Mouse (Mus musculus) kidney, adult 10 weeks (tissue): ENCODE measurements around the gene Crygs. TPM values are rescaled to one million over a fixed set of nuclear protein-coding genes. Genes with fewer than 3 reads are reported as not detected.

Experiments
- polyA plus RNA-seq: library from polyadenylated mRNA; stranded (reverse); fragments of 350-450 nt; fragmentation: Illumina TruSeq; extraction: RNeasy Lipid Tissue Mini Kit (QIAGEN cat#74804); gene quantifications from one replicate; pipeline ENCODE4 v1.2.3, GENCODE M21; 2014; ENCODE audit warnings: low read depth, low replicate concordance

The Crygs gene
- not detected for polyA plus RNA-seq

DNA sequence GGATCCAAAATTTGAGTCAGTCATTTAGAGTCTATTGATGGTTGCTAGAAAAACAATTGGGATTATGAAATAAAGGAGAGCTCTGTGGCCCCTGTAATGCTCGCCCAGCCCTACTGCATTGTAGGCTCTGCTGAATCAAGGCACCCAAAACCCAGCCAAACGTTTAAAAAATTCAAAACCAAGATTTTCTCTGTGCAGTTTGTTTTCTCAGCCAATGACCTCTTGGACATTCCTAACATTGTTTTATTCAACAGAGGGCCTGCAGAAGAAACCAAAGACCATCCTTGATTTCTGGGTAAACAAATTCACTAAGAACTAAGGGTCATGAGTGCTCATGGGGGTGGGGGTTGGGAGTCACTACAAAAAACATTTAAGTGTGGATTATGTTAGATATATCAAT is at the start of gene Crygs:
Gene Crygs, minus strand, starts transcription at position 101 of the 400 bp plus-strand sequence.

DNA sequence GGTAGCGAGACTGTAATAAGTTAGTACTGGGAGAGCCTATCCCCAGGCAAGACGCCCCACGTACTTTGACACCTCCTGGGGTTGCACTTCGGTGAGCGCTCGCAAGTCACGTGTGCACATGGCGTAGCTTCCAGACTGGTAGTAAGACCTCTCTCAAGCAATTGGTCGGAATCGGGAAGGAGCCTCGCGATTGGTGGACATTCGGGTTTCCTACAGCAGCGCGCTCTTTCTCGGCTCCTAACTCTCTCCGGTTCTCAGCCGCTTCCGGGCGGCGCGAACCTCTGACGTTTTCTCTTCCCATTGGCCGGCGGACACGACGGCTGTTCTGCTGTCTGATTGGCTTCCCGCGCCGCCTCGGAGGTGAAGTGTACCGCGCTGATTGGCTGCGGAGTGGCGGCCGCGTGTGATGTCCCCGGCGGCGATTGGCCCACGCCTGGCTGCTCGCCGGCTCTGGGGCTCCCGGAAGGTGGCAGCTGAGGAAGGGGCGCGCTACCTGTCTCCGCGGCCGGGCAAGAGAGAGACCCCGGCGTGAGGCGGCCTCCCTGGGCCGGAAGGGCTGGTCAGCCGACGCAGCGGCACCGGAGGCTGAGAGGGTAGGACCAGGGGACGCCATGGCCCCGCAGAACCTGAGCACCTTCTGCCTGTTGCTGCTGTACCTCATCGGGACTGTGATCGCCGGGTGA is 46.2 kb upstream of the Crygs start, which contains the start of the genes Tbccd1 and Dnajb11:
Gene Tbccd1, minus strand, starts transcription at position 239 of the 683 bp plus-strand sequence.
Gene Dnajb11, plus strand, starts transcription at position 415 of the 683 bp plus-strand sequence.

Other genes starting within 250 kb of the Crygs start
- gene Dgkg, start 154.4 kb downstream of the Crygs start, polyA plus RNA-seq = 1.2 TPM
- 16.9 TPM for gene Tbccd1, start 46.1 kb upstream of the Crygs start, polyA plus RNA-seq
- gene Dnajb11, start 46.3 kb upstream of the Crygs start, polyA plus RNA-seq = 70.3 TPM
- 0.36 TPM for gene Ahsg, start 79.7 kb upstream of the Crygs start, polyA plus RNA-seq
- 0.32 TPM for gene Fetub, start 106.8 kb upstream of the Crygs start, polyA plus RNA-seq
- gene Hrg, start 139.5 kb upstream of the Crygs start, polyA plus RNA-seq = 0.24 TPM
- gene Kng2, start 217.9 kb upstream of the Crygs start, polyA plus RNA-seq = 626 TPM
- gene Kng1, start 246.3 kb upstream of the Crygs start, polyA plus RNA-seq = 1.5 TPM